Mouse (Mus musculus) inflammation-experienced regulatory T-cells, adult 6 months (primary cell): ENCODE results near the gene H60c. TPM values are rescaled to one million over a fixed set of nuclear protein-coding genes. Genes with fewer than 3 reads are reported as not detected.
"Not testable (repeated sequence)": the region's sequence is repeated elsewhere in the genome, so short reads cannot be mapped to it uniquely, and the experiment has no call there.

ENCODE experiments used
- ATAC-seq: one replicate; pipeline ENCODE4 v1.8.0; 2017
- polyA plus RNA-seq, 3 experiments: library from polyadenylated mRNA; unstranded; fragments of 100-300 nt; shearing (Covaris generic); gene quantifications; one replicate each; pipeline ENCODE4 v1.2.1; 2017

The H60c gene
- polyA plus RNA-seq: not detected

DNA sequence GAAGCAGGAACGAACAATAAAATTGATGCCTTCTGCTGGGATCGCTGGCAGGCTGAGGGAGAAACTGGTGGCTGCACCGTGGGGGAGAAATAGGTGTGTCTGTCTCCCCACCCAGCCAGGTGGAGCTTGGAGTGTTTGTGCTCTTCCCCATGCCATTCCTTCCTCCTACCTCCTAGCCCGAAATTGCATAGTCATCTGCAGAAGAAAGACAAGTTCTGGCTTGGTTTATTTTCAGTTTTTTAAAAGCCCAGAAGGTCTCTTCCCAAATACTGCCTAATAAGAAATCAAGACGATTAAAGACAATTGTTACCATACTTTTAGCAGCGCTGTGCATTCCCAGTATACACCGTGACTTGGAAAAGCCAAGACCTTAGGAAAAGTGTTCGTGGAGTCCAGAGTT lies at the start of gene H60c:
Gene H60c, minus strand, starts transcription at position 101 of the 400 bp plus-strand sequence.
- ATAC-seq: no peak

DNA sequence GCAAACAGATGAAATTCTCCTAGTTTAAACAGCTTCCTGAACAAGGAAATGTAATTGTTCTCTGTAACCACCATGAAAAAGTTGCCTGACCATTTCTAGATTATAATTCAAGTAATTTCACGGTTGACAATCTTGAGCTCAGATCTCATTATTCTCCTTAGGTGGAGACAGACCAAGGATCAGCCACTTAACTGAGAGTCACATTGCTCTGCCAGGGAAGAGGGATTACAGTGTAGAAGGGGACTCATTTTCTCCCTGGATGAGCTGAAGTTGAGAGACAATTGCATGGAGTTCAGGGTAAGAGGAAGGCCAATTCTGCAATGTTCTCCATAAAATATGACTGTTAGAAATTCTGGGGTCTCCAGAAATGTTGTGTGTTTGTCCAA lies 41.2 kb upstream of the H60c start:
- ATAC-seq: no peak

DNA sequence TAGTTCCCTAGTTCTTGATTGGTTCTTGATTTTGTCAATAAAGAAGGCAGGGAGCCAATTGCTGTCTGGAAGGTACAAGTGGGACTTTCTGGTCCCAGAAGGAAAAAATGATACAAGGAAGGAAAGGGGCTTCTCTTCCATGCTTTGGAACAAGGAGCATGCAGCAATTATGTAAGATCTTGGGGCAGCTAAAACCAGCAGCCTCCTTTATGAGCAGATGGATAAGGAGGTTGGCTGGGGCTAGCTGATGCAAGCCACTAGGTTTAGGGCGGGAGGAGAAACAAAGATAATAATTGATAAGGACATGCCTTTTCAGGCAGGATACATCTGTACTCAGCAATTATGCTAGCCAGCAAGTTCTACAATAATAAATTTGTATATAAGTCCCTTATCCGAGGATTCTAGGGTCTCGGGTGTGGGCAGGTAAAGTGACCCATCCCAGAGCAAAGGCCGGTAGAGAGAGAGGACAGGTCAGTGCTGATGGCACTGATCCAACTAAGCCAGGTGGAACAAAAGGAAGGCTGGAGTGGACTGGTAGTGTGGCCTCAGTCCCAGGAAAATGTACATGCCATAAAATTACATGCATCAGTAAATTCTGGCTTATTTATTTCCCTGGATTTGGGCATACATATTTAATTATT lies 40.7 kb upstream of the H60c start:
- ATAC-seq: no peak

DNA sequence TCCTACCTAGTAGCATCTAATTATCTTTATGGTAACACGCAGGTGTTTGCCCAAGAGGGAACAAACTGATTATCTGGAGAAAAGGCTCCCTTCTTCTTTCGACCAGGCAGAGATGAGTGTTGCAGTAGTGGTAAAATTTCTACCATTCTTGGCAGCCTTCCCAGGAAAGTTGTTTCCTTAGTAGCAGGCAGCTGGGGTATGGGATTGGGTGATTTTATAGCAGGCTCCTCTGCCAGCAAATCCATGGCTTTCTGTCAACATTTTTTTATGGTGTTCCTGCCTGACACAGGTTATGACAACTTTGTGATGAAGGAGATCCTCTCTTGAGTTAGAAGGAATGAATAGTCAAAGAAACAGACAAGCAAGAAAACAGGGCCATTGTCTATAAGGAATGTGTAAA lies 40.2 kb upstream of the H60c start:
- ATAC-seq: no peak

DNA sequence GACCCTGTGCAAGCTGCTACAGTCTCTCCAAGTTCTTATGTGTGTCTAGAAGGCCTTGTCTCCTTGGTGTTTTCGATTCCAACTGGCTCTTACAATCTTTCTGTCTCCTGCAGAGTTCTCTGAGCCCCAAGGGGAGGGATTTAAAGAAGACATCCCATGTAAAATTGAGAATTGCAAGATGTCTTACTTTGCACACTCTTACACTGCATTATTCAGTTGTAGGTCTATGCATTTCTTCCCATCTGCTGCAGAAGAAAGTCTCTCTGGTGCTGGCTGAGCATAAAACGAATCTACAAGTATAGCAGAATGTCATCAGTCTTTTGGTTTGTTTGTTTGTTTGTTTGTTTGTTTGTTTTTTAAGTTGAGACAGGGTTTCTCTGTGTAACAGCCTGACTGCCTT lies 26.4 kb upstream of the H60c start:
- no peak for ATAC-seq

DNA sequence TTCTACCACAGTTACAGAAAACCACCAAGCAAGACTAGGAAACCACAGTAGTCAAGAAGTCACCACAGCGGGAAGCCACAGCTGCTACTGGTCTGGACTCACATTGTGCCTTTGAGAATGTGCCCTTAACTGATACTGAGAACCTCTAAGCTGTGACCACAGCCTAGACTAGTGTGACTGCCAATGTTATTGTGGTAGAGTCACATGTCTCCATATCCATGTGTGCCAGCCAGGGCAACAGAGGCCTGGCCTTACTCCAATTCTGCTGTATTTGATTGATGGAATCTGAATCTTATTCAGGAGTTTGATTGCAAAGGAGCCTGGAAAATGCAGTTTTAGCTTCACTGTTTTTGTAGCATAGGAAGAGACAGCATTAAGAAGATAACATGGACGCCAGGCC lies 13.5 kb upstream of the H60c start:
- no peak for ATAC-seq

DNA sequence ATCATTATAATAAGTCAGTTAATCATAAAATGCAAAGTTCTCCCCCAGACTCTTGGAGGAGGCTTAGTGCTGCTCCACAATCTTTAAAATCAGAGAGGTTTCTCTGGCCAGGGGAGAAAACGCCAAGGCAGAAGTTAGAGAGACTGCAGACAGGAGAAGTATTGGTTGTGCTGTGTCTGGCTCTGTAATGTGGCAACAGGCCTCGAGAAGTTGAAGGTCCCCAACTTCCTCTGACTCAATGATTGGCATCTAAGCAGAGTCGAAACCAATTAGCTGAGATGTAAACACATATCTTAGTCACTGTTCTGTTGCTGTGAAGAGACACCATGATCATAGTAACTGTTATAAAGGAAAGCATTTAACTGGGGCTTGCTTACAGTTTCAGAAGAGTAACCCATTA lies 6.5 kb upstream of the H60c start:
- ATAC-seq: no peak

DNA sequence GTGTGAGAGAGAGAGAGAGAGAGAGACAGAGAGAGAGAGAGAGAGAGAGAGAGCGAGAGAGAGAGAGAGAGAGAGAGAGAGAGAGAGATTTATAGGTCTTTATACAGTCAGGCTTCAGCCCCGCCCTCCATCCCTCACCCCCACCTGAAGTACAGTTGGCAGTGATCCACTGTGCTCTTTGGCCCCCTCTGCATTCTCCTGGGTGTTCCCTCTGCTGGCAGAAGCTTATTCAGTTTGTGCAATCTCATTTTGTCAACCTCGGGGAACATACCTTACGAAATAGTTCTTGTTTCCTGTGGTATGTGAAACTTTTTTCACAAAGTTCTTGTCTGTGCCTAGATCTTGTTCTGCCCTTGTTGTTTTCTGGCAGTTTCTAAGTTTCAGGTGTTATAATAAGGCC lies 3.5 kb upstream of the H60c start:
- no peak for ATAC-seq

DNA sequence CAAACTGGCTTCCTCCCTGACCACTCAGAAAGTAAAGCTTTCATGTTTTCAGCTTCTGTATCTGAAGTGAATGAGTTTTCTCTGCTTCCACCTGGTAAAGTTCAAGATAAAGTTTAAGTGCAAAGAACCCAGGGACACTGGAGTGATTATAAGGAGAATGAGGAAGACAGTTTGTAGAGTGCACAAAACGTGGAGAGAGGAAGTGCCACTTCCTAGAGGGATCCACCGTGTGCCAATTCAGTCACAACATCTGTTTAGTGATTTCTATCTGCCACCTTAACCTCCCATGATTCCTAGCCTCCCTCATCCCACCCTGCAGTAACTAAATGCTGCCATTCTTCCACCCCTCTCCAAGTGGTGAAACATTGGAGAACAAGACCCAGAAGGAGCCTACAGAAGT lies 842 bp downstream of the H60c start:
- no peak for ATAC-seq

DNA sequence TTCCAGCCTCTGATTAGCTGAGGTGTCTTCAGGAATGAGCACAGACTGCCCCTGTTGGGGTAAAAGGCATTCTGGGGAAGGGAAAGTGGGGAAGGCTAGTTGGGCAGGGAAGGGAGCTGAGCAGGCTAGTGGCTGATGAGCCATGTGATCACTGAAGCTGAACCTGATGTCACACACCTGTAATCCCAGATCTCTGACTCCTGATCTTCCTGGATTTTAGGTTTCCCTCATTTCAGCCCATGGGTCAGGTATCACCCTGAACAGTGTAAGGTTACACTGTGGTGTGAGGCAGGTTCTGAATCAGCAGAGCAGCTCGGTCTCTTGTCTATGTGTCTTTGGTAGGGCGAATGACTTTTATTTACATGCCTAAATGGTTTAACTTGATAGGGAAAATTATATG lies 4.8 kb downstream of the H60c start:
- ATAC-seq: no peak

DNA sequence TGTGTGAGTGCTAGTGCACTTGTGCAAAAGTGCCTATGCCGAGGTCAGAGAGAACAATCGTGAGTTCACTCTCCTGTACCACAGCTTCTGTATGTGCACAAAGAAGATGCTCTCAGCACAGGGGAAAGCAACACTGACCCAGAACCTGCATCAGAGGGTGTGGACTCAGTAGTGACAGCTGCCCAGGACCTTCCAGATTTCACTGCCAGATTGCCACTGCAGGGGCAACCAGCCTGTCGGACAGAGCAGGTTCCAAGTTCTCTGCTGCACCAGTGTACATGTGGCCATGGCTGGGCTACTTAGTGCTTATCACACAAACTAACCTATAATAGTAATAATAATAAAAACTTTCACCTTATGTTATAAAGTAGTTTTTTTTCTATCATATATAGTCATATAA lies 10.2 kb downstream of the H60c start:
- ATAC-seq: no peak

DNA sequence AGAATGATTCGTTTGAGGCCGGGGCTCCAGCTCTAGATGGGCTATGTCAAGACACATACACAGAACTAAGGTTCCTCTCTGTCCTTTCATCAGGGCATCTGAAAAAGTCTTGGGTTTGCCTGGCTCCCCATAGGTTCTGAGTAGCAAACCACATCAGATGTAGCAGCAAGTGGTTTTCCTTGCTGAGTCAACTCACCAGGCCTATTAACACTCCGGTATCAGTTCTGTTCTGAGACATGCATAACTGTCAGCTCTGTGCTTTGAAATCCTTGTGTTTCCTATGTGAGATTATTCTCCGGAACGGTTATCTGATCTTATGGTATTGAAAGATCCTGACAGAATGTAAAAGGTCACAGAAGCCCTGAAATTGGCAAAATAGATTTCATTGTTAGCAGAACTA lies 29.1 kb downstream of the H60c start:
- not testable (repeated sequence) for ATAC-seq

DNA sequence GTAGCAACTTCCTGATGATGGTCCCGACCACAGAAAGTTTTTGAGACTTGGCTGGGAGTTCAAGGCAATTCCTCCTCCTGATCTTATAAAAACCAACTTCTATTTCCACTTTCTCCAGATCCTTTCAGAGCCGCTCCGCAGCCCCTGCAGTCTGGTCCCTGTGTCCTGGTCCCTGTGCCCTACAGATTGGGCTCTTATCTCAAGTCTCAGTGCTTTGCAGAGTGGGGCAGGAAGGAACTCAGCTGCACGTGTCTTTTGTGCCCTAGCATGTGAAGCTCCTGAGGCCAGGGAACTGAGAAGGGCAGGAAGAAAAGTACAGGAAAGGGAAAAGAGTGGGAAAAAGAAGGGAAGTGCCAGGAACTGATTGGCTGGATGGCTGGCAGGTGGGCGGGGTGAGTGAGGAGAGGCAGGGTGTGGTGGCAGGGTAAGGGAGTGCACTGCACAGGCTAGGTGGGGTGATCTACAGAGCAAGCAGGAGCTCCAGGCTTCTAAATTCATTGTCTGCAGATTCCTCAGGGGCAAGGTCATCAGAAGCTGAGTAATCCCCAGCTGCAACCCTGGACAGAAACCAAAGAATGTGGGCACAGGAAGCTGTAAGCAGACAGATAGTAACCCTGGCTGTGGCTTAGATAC lies 30.8 kb downstream of the H60c start:
- no peak for ATAC-seq

DNA sequence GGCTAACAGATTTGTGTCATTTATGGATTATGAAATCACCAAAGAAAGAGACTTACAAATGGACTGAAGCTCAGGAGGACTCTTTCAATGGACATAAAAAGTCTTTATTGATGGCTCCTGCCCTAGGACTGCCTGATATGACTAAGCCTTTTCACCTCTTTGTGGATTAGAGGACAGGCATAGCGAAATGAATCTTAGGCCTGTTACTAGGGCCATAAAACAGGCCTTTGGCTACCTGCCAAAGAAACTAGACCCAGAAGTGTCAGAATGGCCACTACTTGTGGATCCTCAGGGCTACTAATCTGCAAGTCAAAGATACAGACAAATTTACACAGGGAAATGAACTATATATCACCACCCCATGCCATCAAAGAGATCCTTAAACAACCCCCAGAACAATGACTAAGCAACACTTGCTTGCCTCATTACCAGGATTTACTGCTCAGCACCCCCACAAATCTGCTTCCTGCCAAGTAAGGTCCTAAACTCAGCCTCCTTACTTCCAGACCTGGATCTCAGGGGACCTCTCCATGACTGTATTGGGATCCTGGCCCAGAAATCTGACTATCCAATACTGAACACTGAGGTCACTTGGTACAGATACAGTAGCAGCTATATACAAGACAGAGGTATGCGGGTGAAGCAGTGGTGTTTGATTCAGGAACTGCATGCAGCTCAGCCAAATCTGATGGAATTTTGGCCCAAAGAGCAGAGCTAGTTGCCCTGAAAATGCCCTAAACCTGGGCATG lies 39.0 kb downstream of the H60c start:
- no peak for ATAC-seq

Other genes with a start within 250 kb of the H60c start
- gene Ppp1r14c, start 98.3 kb upstream of the H60c start, polyA plus RNA-seq: under 1 TPM; 0.21 to 0.70 (median 0.37) TPM